Mouse (Mus musculus) gastrocnemius, adult 18-20 months (tissue): ENCODE results near the gene Ngb. TPM values are rescaled to one million over a fixed set of nuclear protein-coding genes. Genes with fewer than 3 reads are reported as not detected.

Experiments
- DNase-seq: peaks from one replicate; pipeline ENCODE4 v3.0.0; 2021; ENCODE audit warnings: low spot score
- long read RNA-seq, 2 experiments: library from polyadenylated mRNA; stranded (forward); transcript quantifications; one replicate each; pipeline ENCODE4 v2.0.0; 2021
- total RNA-seq, 2 experiments: library from RNA; stranded (reverse); gene quantifications; 2 replicates each; pipeline ENCODE4 v1.2.3; 2021

Ngb gene
- total RNA-seq = not detected
- long read RNA-seq, experiment 1 = 0 reads
- long read RNA-seq, experiment 2 = 0 reads

GRCm38 (mm10) chr12:87102165-87102631 is at the start of gene Ngb:
TSS of gene Ngb (minus strand) at chr12:87102539.
- DNase-seq = no peak

GRCm38 (mm10) chr12:87149471-87149870 is 47.1 kb upstream of the Ngb start:
- no peak for DNase-seq

- no peak for DNase-seq
These were observed 45.8 kb upstream of the Ngb start for GRCm38 (mm10) chr12:87148136-87148535.

DNA sequence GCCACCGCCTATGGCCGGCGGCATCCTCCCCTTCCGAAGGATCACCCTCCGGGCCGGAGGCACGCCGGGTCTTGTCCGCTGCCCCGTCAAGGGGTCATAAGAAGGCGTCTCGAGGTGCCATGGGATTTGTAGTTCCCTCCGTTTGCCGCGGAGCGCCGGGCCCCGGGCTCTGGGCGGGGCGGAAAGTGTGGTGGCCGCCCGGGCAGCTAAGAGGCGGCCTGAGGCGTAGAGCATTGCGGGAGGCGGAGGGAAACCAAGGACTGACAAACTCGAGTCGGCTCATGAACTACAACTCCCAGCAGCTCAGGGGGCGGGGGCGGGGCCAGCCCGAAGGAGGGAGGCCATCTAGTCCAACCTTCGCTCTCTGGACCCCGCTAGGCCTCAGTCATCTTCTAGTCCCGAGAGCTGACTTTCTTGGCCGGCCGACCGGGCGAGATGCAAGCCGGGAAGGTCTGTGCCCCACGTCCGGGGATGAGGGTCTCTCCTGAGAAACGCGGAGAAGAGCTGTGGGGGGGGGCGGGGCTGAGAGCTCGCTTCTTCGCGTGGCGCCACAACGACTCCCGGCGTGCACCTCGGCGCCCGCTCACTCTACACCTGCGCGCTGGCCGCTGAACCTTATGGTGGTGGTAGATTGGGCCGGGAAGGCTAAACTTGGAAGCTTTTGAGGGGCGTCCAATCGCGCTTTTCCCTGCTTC is 45.2 kb upstream of the Ngb start, which contains the start of gene Pomt2:
Gene Pomt2 (minus strand): TSS at position 574 of the 695 bp plus-strand sequence.
- peak; percentile 95 for DNase-seq

DNA sequence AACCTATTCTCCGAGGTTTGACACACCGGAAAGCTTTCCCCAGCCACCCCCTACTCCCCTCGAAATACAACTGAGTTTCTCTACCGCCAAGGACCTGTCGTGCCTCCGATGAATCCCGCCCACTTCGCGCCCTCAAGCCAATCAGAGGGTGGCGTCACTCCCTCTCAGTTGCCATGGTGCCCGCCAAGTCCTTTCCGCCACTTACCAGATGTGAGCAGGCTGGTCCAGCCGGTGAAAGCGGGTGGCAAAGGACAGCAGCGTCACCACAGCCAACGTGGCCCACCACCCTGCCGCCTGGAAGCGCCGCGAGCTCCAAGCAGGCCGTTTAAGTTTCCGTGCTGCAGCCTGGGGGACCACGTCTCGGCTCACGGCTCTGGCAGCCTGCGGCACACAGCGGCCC is 44.6 kb upstream of the Ngb start, which contains the start of gene Gstz1:
Gene Gstz1 (plus strand): TSS at position 200 of the 400 bp plus-strand sequence.
- peak; percentile 88 for DNase-seq

GRCm38 (mm10) chr12:87142156-87142555 is 39.8 kb upstream of the Ngb start:
- no peak for DNase-seq

GRCm38 (mm10) chr12:87138768-87139167 is 36.4 kb upstream of the Ngb start:
- no peak for DNase-seq

DNA sequence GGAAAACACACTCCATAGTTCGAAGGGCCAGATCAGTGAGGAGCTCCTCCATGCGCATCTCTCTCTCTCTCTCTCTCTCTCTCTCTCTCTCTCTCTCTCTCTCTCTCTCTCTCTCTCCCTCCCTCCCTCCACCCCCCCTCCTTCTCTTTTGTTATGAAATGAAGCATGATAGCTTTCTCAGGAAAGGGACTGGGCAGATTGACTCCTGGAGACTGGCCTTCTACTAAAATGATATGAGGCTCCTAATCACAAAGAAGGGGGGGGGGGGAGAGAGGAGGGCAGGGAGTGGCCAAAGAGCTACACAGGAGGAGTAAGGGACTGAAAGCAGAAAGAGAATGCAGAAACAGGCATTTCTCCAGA is 36.0 kb upstream of the Ngb start:
- no peak for DNase-seq

- DNase-seq = no peak
These were observed 35.4 kb upstream of the Ngb start for GRCm38 (mm10) chr12:87137439-87138341.

DNA sequence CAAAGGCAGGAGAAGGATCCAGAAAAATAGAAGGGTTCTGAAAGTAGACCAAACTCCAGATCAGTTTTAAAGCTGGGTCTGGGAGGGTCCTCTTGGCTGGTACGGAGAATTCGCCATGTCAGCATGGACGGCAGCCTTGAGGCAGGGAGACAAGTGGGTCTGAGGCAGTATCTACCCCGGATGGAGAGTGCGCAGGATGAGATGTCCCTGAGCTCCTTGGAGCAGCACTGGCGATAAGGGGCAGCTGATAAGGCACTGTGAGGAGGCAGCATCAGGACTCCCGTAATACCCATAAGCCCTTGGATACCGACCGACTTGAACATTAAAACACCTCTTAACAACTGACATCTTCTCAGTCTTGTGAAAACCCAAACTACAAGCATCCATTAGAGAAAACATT is 30.4 kb upstream of the Ngb start:
- no peak for DNase-seq

- no peak for DNase-seq
These were observed 29.9 kb upstream of the Ngb start for GRCm38 (mm10) chr12:87132210-87132609.

DNA sequence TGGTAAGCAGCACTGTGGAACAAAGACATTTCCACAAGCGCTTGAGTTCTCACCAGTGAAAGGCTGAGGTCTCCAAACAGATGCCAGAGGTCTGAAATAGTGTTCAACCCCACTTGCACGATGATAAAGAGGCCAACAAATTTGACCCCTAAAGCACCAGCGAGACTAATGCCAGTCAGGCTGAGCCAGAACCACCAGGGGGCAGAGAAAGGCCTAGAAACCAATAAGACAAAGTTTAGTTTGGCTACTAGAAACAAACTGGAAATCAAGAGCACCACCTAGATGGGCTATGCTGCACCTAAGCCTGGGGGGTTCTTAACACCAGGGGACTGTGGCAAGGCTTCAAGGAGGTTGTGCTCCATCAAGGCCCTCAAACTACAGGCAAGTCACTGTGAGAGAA is 29.3 kb upstream of the Ngb start:
- no peak for DNase-seq

GRCm38 (mm10) chr12:87131181-87131580 is 28.8 kb upstream of the Ngb start:
- DNase-seq = no peak

DNA sequence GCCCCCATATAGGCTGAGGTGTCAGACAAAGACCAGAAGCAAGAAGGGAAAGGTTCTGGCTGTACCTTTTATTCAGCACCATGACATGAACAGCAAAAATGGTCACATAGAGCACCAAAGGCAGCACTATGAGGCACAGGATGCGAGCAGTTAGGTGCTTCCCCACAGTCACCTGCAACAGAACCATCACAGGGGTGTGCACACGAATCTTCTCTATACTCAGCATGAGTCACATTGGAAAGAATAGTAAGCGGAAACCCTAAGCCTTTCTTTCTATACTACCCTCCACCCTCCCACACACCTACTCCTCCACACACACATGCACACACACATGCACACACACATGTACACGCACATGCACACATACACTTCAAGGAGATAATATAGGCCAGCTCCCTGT is 27.9 kb upstream of the Ngb start:
- no peak for DNase-seq

GRCm38 (mm10) chr12:87127256-87127655 is 24.9 kb upstream of the Ngb start:
- no peak for DNase-seq

GRCm38 (mm10) chr12:87121918-87122589 is 19.7 kb upstream of the Ngb start:
- DNase-seq = no peak

DNA sequence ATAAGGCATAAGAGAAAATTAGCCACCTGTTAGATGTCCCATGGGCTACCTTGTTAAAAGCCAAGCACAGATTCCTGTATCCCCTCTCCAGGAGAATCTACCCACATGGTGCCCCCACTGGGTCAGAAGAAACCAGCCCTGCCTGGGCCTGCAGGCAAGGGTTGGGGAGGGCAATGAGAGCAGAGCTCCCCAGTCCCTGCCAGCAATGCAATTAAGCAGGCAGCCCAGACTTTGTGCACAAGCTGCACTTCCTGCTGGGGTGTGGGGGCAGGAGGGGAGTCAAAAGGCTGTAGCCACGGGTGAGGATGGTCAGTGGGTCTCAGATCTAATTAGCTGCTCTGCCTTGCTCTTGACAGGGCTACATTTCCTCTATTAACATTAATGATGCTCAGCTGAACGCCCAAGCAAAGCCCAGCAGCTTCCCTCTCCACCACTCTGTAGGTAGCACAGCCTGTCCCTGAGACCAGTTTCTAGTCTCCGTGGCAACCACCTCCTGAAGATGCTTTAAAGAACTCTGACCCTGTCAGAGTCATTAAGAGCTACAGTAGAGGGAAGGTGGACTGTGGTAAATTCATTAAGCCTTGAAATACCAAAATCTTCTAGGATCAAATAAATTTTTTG is 5.1 kb upstream of the Ngb start:
- no peak for DNase-seq

DNA sequence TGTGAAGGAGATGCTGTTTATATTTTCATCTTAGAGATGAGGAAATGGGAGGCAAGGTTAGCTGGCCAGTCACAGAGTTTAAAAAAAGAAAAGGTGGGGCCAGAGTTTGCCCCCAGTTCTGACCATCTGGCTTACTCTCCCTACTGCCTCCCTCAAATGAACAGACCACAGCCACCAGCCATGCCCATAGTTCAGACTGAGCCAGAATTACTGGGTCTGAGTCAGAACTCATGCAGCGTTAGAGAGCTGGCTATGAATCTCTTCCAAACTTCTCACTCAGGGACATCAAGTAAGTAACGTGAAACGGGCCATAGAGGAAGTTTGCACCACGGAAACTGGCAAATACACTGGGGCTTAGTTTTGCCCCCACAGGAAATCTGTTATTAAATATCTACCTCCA is 2.5 kb upstream of the Ngb start:
- DNase-seq = no peak

DNA sequence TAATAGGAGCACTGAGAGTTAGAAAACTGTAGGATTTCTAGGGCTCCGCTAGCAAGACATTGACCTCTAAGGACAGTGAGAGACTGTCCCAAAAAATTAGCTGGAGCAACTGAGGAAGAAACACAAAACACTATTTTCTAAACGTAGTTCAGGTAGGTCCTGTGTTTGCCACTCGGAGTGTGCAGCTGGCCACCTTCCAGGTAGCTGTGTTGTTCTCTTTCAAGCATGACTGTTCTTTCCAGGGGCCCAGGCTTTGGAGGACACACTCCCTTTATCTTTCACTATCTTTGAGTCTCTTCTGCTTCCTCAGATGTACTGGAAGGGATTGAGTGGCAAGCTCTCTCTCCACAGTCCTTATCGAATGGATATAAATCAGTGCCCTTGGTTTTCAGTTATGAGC is 1.1 kb upstream of the Ngb start:
- no peak for DNase-seq

GRCm38 (mm10) chr12:87100331-87100730 is 2.0 kb downstream of the Ngb start:
- DNase-seq = no peak

DNA sequence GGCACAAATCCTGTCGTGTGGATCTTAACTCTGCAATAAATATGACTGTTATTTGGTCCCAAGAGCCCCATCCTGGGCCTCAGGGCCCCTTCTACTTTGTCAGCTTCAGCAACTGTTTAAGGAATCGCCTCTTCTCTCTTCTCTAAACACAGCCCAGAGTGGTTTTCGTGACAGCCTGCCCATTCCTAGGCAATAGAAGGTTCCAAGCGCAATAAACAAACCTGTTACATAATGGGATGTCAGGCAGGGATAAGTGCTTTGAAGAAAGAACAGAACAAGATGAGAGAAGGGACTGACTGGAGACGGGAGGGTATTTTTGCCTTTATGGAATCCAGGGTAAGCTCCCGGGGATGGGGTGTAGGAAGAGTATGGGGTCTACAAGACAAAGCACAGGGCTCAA is 8.7 kb downstream of the Ngb start:
- DNase-seq = no peak

GRCm38 (mm10) chr12:87093249-87093648 is 9.1 kb downstream of the Ngb start:
- no peak for DNase-seq
